Mouse (Mus musculus) small intestine, adult 10 weeks (tissue): ENCODE data around the gene Ltv1. TPM values are rescaled to one million over a fixed set of nuclear protein-coding genes. Genes with fewer than 3 reads are reported as not detected.

Source experiments
- polyA plus RNA-seq: library from polyadenylated mRNA; stranded (reverse); fragments of 350-450 nt; fragmentation: Illumina TruSeq; extraction: RNeasy Lipid Tissue Mini Kit (QIAGEN cat#74804); gene quantifications from one replicate; pipeline ENCODE4 v1.2.3, GENCODE M21; 2014; ENCODE audit warnings: low replicate concordance

Ltv1 gene
- 48.0 TPM for polyA plus RNA-seq

DNA sequence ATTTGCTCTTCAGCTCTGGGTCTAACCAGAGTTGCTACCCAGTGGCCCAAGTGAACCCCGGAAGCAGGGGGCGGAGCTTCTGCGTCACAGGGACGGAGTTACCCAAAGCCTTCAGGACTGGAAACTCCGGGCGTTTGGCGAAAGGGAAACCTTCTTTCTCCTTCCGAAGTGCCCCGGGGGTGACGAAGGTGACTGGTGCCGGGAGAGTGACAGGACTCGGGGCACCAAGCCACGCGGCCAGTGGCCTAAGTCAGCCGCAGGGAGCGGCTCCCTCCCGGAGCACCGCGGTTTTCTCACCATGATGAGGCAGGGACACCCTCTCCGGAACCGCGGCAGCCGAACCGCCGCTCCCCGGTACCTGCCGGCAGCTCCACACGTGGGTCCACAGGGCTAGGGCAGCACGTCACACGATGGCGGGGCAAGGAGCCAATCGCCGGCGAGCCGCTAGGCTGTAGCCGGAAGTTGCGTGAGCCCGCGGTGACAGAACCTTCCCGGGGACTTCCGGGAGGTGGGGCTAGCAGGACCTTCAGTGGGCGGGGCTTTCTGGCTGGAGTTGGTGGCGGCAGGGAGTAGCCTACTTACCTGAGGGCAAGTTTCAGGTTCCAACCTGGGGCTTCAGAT lies at the start of gene Ltv1:
Ltv1 (minus strand) TSS at position 438 of the 621 bp plus-strand sequence.

DNA sequence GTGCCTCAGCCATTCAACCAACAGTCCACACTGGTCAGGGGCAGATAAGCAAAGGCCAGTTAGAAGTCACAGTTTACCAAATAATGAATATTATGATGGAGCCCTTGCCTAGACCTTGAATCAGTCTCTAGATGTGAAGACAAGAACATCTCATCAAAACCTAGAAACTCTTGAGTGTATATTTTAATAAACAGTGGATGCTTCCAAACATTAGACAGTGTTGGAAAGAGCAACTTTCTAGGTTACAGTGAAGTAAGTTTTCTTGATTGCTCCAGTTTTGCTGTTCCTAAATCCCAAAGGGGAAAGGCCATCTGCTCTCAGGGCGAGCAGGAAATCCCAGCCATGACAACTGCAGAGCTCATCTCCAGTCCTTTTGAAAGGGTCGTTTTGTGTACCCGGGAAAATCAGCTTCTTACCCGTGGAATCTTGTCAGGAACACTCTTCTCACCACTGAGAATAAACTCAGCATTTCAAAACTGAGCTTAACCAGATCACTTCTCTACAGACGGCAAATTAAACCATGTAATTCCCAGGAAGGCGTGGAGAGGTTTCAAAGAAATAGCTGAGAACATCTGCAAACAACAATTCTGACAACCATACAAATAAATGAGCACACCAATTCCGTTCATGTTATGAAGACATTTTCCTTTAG lies 14.9 kb downstream of the Ltv1 start, which contains the start of gene Zc2hc1b:
Zc2hc1b (minus strand) TSS at position 51 of the 652 bp plus-strand sequence.

Other genes with a start within 250 kb of the Ltv1 start
- 1.8 TPM for gene Stx11, start 228.9 kb downstream of the Ltv1 start, polyA plus RNA-seq
- not detected for gene Sf3b5, start 187.8 kb downstream of the Ltv1 start, polyA plus RNA-seq
- gene Plagl1, start 132.7 kb downstream of the Ltv1 start, polyA plus RNA-seq: 12.5 TPM
- not detected for gene Zc2hc1b, start 15.1 kb downstream of the Ltv1 start, polyA plus RNA-seq